Mouse (Mus musculus): Measurements from ENCODE around the gene Stom.

The Stom gene

DNA sequence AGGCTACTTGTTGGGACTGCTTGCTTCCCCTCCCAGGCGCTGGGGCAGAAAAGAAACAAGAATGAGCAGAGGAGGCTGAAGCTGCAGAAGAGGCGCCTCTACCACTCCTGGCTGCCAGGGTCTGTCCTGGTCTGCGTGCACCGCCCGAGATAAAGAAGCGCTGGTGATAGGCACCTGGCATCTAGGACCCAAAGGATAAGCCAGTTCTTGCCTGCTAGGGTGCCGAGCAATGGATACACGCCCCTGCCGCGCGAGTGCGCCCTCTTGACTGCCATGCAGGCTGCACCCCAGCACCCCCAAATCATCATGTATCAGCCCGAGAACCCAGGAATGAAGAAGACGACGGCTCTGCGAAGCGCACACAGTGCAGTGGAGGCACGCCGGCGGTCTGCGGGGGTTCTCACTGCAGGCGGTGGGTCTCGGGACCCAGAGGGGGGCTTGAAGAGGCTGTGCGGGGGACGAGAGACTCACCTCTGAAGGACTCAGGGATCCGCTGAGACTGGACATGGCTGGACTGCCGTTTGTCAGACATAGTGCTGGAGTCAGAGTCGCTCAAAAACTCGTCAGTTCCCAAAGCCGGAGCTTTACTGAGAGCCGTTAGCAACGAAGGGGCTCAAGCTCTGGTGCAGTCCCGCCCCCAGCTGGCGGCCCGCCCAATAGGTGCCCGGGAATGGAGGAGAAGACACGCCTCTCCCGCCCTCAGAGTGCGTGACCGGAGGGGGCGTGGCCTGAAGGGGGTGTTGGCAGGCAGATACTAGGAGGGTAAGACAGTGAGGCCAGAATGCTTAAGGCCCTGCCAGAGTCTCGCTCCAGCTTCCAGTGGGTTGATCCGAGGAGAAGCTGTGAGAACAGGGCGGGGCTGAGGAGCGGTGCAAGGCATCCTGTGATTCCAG, at the start of gene Stom:
Stom (minus strand) TSS at position 589 of the 893 bp plus-strand sequence.
- peak; percentile 100 for DNase-seq

DNA sequence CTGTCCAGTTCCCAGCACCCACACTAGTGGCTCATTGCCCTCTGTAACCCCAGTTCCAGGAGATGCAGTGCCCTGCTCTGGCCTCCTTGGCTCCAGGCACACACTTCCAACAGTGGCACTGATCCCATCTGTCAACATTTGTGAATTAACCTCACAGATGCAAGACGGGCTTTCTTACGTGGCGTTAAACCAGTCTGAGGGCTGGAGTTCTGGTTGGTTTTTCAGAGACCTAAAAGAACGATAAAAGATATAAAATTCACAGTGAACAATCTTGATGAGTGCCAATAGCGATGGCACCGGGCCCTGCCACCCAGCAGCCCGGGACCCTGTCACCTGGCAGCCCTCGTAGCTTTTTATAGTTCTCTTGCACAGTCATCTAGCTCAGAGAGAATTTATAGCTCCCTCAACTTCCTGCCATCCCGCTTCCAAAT, 48.7 kb upstream of the Stom start:
- DNase-seq: no peak

DNA sequence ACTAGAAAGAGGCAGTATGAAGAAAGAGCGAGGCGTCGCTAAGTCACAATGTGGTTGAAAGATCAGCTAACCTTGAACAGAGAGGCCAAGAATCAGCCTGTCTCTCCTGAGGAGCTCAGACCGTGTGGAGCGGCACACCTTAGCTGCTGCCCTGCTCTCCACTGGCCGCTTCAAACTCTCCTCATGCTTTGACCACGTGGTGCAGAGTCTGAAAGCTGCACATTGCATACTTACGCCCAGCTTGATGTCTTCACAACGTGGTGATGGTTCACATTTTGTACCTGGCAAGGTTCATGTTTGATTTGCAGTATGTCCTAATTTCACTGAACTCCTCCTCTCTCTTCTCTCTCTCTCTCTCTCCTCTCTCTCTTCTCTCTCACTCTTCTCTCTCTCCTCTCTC, 42.5 kb upstream of the Stom start:
- DNase-seq: no peak

DNA sequence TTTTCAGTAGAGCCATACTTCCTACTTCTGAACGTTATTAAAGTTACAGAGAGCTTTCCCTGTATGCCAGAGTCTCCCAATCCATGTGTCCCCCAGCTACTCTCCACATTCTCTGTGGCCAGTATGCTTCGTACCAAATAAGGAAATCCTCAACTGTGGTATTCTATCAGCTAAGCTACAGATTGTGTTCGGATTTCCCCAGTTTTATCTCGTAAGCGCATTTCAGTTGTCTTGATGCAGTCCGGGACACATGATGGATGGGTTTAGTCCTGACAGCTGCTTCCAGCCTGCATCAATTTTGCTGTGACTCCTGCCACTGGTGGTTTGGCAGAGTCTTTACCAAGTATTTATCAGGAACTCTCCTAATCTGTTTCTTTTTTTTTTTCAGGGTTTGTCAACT, 40.8 kb upstream of the Stom start:
- DNase-seq: no peak

- DNase-seq: peak; percentile 64
Observed at GRCm38 (mm10) chr2:35373003-35373402, 36.2 kb upstream of the Stom start.

DNA sequence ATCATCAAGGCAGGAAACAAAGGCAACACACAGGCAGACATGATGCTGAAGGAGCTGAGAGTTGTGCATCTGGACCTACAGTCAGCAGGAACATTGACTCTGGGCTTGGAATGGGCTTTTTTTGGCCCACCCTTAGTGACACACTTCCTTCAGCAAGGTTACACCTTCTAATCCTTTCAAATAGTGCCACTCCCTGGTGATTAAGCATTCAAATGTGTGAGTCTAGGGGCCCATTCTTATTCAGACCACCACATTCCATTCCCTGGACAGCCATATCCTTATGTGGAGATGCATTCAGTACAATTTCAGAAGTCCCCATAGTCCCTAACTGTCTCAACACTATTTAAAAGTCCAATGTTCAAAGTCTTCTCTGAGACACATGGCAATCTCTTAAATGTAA, 33.9 kb upstream of the Stom start:
- DNase-seq: no peak

- no peak for DNase-seq
Observed at GRCm38 (mm10) chr2:35367629-35368028, 30.9 kb upstream of the Stom start, which contains the start of gene 4930568D16Rik. Gene 4930568D16Rik (minus strand): TSS chr2:35367729.

- no peak for DNase-seq
Observed at GRCm38 (mm10) chr2:35349184-35349583, 12.4 kb upstream of the Stom start.

DNA sequence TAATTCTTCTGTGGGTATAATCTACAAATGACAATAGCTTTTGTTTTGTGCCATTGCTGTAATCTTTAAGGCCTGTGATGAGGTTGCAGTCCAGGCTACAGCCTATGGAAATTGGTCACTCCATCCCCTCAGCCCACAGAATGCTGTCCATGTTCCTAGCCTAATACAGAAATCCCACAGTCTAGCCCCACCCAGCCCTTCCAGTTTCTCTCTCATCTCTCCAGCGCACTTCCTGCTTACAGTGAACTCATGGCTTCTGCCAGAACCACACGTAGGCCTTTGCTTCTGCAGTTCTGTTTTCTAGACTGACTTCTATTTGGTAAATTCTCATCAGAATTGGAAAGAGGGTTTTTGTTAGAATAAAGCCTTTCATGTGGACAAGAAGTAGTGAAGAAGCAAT, 9.2 kb upstream of the Stom start:
- DNase-seq: no peak

- DNase-seq: no peak
Observed at GRCm38 (mm10) chr2:35342605-35343004, 5.8 kb upstream of the Stom start.

GRCm38 (mm10) chr2:35338707-35339106, 1.9 kb upstream of the Stom start:
- no peak for DNase-seq

DNA sequence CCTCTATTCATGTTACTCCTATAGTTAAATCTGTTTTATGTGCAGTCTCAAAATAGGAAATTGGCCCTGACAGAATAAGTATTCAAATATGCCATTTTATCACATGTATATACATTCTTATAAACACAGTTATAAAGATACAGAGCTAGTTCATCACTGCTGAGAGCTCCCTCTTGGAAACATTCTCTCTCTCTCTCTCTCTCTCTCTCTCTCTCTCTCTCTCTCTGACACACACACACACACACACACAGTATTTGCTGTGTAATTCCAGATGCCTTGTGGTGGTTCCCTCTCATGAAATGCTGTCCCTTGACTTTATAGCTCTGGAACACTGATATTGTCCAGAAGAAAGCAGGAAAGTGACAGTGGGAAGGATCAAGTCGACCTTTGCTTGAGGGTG, 1.3 kb upstream of the Stom start:
- no peak for DNase-seq

- no peak for DNase-seq
Observed at GRCm38 (mm10) chr2:35337419-35337818, 643 bp upstream of the Stom start.

DNA sequence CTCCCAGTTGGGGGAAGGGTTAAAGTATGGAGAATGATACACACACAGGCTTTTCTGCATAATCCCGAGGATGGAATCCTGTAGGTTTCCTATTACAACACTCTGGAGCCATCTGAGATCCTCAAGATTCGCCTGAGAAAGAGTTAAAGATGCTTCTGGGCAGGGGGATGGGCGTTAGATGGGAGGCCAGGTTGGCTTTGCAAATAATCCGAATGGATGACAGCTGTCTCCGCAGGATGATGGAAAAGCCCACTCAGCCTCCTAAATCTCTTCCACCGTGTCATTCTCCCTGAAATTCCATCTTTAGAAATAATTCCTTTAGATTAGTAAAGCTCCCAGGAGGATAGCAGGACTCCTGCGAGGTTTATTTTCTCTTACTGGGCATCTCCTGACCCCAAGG, 1.2 kb downstream of the Stom start:
- DNase-seq: no peak

DNA sequence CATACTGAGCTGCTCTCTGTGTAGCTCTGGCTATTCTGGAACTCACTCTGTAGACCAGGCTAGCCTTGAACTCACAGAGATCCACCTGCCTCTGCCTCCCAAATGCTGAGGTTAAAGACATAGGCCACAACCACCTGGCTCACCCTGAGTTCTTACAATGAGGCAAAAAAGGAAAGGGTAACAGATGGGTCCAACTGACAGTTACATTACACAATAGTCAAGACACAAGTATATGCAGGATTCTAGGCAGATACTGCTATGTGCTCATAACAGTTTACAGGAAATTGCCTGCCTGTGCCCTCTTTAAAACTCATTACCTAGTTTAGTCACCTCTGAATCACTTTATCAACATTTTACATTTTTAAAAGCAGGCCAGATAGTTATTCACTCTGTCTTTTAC, 3.1 kb downstream of the Stom start:
- no peak for DNase-seq

GRCm38 (mm10) chr2:35331205-35331604, 5.6 kb downstream of the Stom start:
- no peak for DNase-seq

DNA sequence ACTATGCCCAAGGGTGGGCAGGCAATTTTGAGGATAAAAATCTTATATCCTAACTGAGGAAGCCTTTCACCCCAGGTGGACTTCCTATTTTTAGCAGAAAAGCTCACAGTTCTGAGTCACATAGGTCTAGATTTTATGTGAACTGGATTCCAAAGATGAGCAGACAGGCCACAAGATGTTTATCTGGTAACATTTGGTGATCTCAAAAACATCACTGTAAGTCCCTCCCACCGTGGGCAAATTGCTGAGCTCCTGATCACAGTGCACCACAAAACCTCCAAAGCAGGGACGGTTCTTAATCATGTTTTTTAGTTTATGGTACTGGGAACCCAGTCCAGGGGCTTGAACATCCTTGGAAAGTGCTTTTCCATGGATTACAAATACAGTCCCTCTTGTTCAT, 7.7 kb downstream of the Stom start:
- peak; percentile 44 for DNase-seq

DNA sequence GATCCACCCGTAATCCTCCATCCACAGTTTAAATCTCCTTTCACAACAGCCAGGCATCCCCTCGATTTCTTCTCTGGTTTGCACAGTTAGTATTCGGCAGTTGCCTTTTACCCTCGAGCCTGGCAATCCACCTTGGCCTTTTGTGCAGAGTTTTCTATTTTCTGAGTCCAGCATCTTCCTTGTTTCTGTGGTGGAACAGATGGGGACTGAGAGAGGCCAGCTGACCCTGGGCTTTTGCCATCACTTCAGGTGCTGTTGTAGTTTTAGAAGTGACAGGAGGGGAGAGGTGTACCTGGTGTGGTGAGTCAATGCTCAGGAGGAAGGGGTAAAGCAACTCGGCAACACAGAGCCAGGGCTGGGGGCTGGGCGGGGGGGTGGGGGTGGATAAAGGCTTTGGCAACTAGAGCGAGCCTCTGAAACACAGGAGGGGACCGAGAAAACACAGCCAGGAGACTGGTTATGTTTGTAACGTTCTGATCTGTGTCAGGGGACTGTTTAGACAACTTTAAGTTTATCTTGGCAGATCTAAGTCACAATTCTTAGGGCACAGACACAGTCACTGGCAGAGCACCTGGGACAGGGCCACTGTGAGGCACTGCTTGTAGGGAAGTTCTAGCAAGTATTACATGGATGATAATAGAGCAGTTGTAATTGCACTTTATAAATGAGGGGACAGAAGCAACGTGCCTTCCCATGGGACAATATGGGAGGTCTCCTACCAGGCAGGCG, 8.5 kb downstream of the Stom start:
- no peak for DNase-seq

DNA sequence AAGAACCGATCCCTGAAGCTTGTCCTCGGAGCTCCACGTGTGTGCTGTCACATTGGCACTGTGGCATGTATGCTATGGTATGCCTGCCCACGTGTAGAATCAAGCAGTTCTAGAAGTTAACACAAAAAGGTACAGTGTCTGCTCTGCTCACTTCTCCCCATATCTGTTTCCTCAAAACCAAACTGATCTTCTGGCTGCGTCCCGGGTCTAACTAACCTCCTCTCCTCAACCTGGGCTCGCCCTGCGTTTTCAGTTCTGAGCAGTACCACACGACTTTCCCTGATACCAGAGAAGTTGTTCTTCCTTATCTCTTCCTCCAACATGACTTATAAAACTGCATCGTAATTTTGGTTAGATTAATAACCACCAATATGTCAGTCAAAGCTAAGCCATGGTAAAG, 9.2 kb downstream of the Stom start:
- peak; percentile 81 for DNase-seq

DNA sequence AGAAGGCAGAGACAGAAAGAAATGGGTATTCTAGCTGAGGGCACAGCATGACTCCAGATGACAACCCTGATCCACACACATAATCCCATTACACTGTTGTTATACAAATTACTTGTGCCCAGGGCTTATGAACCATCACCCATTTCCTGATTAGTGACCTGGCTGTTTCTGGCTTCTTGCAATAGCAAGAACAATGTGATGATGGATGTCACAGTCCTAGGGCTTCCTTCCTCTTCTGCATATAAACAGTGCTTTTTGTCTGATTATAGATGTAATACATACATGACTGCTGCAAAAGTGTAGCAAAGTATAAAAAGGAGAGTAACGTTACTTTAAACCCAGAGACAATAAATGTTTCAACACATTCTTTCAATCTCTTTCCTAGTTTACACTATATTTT, 9.8 kb downstream of the Stom start:
- DNase-seq: no peak

- peak; percentile 79 for DNase-seq
Observed at GRCm38 (mm10) chr2:35325930-35326329, 10.8 kb downstream of the Stom start.

GRCm38 (mm10) chr2:35322404-35323164, 14.2 kb downstream of the Stom start:
- peak; percentile 56 for DNase-seq

DNA sequence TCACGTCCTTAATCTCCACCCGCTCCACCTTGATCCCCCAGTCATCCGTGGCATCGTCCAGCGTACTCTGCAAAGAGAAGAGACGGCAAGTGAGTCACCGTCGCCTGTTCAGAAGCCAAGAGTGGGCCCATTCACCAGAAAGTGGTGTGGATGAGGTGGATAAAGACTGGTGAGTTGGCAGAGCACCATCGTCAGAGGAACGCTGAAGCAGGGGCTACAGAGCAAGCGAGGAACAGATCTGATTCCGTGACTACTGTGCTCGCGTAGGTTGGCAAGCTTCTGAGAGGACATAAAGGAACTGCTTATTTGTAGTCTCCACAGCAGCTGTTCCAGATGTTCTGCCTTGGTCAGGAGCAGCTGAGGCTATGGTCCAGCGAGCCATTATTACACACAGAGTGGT, 16.4 kb downstream of the Stom start:
- no peak for DNase-seq
